Mouse (Mus musculus) liver, postnatal 0 days (tissue): ENCODE results near the gene Mmd.

ENCODE experiments used
- CTCF ChIP-seq: sonication (generic); IDR thresholded peaks from 2 replicates; pipeline ENCODE4 v1.5.1; 2016; ENCODE audit warnings: antibody characterized with exemption, low read depth
- EP300 ChIP-seq: IDR thresholded peaks from 2 replicates; pipeline ENCODE4 v1.6.1; 2016; ENCODE audit warnings: antibody characterized with exemption, low read depth, mild to moderate bottlenecking

DNA sequence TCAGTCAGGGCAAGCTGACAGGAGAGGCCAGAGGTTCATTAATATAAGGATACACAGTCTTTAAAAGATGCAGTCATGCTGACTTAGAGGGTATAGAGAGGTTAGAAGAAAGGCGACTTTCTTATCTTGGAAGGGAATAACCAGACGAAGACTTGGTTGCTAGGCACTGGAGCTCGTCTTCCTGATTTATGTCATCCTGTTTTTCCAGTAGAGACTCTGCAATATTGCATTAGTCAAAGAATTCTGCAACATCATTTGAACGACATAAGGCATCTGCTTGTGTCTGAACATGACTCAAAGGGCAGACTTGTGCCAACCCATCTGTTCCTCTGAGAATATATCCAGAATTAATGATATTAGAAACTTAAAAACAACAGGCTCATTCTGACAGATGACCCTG, 16.6 kb upstream of the Mmd start:
- TF ChIP-seq CTCF, result no peak
- no peak for TF ChIP-seq EP300
